Mouse (Mus musculus): ENCODE measurements around the gene Hoxd4.

Gene Hoxd4

DNA sequence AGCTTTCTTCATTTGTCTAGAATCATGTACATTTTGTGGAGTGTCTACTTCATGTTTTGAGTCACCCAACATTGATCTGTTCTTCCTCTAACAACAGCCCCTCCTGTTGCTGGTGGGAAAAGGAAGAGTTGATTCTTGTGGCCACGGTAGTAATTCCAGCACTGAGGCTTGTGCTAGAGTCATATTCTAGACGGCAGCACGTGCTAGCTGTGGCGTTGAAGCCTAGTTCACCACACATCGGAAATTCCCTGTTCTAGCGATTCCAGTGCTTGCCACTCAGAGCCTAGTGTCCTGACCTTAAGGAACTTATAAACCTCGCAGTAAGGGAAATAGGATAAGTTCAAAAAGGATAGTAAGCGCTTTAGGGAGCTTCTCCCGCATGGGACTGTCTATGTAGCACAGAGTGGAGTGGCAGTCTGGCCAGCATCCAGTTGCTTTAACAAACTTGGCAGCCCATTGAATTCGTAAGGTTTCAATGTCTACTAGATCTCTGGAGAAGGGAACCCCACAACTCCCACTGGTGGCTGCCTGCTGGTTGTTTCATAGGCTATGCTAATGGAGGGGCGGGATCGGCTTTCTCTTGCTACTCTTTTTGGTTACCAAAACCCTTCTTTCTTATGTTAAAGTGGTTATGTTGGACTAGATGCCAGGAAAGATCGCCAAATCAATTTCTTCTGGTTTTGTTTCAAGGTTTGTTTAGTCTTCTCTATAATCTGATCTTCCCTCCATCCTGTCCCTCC lies 66.0 kb downstream of the Hoxd4 start:
- DNase-seq (ENCODE audit: low read depth, low spot score) = no peak

Measured in CD4-positive helper T cell, adult 2 months (primary cell).